Mouse (Mus musculus) thymus, adult 2 months (tissue): ENCODE measurements around the gene Wdr83os. TPM values are rescaled to one million over a fixed set of nuclear protein-coding genes. Genes with fewer than 3 reads are reported as not detected.

Experiments
- DNase-seq: peaks from one replicate; pipeline ENCODE4 v3.0.0; 2021
- H3K27ac ChIP-seq: fragments of 200-500 bp; 2 replicates; pipeline ENCODE4 v1.5.1; 2012; ENCODE audit warnings: low read length, control low read depth; ENCODE audit not compliant: control insufficient read depth, insufficient read depth
- H3K27me3 ChIP-seq: fragments of 200-500 bp; 2 replicates; pipeline ENCODE4 v1.6.1; 2012; ENCODE audit warnings: mild to moderate bottlenecking, low read length, moderate library complexity, mixed read lengths; ENCODE audit not compliant: control insufficient read depth, insufficient read depth
- H3K36me3 ChIP-seq: fragments of 200-500 bp; 2 replicates; pipeline ENCODE4 v1.6.1; 2012; ENCODE audit warnings: mild to moderate bottlenecking, low read length, moderate library complexity; ENCODE audit not compliant: control insufficient read depth, insufficient read depth
- H3K4me1 ChIP-seq: fragments of 200-500 bp; replicated peaks from 2 replicates; pipeline ENCODE4 v1.6.1; 2012; ENCODE audit warnings: low read length; ENCODE audit not compliant: control insufficient read depth, insufficient read depth
- H3K4me3 ChIP-seq: fragments of 200-500 bp; 2 replicates; pipeline ENCODE4 v1.5.1; 2012; ENCODE audit warnings: mild to moderate bottlenecking, low read length, control low read depth, moderate library complexity; ENCODE audit not compliant: control insufficient read depth, insufficient read depth
- CTCF ChIP-seq: fragments of 200-500 bp; IDR thresholded peaks from 2 replicates; pipeline ENCODE4 v1.5.1; 2012; ENCODE audit warnings: mild to moderate bottlenecking, control low read depth, low read length, moderate library complexity, borderline replicate concordance; ENCODE audit not compliant: control insufficient read depth, poor library complexity, insufficient read depth; ENCODE audit errors: extremely low read depth
- POLR2A ChIP-seq: fragments of 200-500 bp; IDR thresholded peaks from 2 replicates; pipeline ENCODE4 v1.6.1; 2012; ENCODE audit warnings: mild to moderate bottlenecking, low read length, control low read depth, moderate library complexity; ENCODE audit not compliant: control insufficient read depth, poor library complexity, insufficient read depth; ENCODE audit errors: extremely low read depth
- WGBS: fragments of 180-500 bp; shearing (Covaris S2); methylation state at CpG from one replicate; pipeline ENCODE4 v1.1.7; 2018; 5-methylcytosine and 5-hydroxymethylcytosine counted together
- polyA plus RNA-seq: library from polyadenylated mRNA; depleted of rRNA; stranded (reverse); fragments of >200 nt; gene quantifications from 2 replicates; pipeline ENCODE4 v1.2.3, GENCODE M21; 2012

The Wdr83os gene
- polyA plus RNA-seq, 1 experiment, result 141 TPM

- Histone ChIP-seq H3K27ac (peak within 1 kb of the TSS; percentile 80), H3K4me3 (peak within 1 kb of the TSS; percentile 86), H3K4me1 (peaks cover 10% of the 10 kb centered on the region), H3K36me3 (peaks cover 13% of the 10 kb centered on the region; the same call in 1 of the 2 replicates), H3K27me3 (no peaks in the 10 kb centered on the region)
- DNase-seq, result peak; percentile 86
- 0 out of 2 replicates have a peak, but pooled peaks have one; percentile 34 for TF ChIP-seq CTCF
- TF ChIP-seq POLR2A, result peak; percentile 94
- WGBS, result under 1% methylated on average over 68 of the region's 68 CpGs
These were observed 8.8 kb upstream of the Wdr83os start, which contains the start of gene Dhps for GRCm38 (mm10) chr8:85071514-85072281. Dhps (plus strand) TSS chr8:85071757.

DNA sequence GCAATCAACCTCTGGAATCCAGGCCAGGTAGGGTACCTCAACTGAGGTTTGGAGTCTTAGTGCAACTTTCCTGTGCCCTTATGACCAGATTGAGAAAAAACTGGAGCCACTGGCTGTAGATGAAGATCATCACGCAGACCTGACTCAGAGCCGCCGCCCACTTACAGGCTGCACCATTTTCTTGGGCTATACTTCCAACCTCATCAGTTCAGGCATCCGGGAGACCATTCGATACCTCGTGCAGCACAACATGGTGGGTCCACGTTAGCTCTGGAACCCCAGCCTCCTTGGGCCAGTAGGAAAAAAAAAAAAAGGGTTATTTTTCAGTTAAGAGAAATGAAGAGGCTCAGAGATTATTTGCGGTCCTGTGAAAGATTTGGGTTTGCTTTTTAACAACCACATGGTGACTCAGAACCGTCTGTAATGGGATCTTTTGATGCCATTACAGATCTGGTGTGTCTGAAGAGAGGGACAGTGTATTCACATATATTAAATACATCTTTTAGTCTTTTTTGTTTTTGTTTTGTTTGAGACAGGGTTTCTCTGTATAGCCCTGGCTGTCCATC lies 8.1 kb upstream of the Wdr83os start:
- peak overlapping the region; percentile 17; the same call in 1 of the 2 replicates for H3K27ac ChIP-seq
- TF ChIP-seq CTCF (no peak), POLR2A (no peak)
- 50% methylated on average over 9 of the region's 9 CpGs for WGBS
- DNase-seq, result no peak
- H3K4me3 ChIP-seq, result peak overlapping the region; percentile 86
- no peaks in the 10 kb centered on the region for H3K27me3 ChIP-seq
- H3K4me1 ChIP-seq, result peaks cover 10% of the 10 kb centered on the region
- H3K36me3 ChIP-seq, result peaks cover 13% of the 10 kb centered on the region; the same call in 1 of the 2 replicates

GRCm38 (mm10) chr8:85073041-85073612 lies 7.4 kb upstream of the Wdr83os start:
- H3K27me3 ChIP-seq, result no peaks in the 10 kb centered on the region
- no peak overlapping the region for H3K4me3 ChIP-seq
- H3K27ac ChIP-seq, result no peak overlapping the region
- DNase-seq, result no peak
- 96% methylated on average over 15 of the region's 15 CpGs for WGBS
- peaks cover 13% of the 10 kb centered on the region; the same call in 1 of the 2 replicates for H3K36me3 ChIP-seq
- H3K4me1 ChIP-seq, result peaks cover 10% of the 10 kb centered on the region
- TF ChIP-seq POLR2A, result no peak
- no peak for TF ChIP-seq CTCF

- Histone ChIP-seq H3K4me3 (no peak overlapping the region), H3K27ac (no peak overlapping the region), H3K4me1 (peaks cover 10% of the 10 kb centered on the region), H3K27me3 (no peaks in the 10 kb centered on the region), H3K36me3 (peaks cover 13% of the 10 kb centered on the region; the same call in 1 of the 2 replicates)
- TF ChIP-seq CTCF, result no peak
- no peak for TF ChIP-seq POLR2A
- WGBS, result 95% methylated on average over 10 of the region's 10 CpGs
- no peak for DNase-seq
These were observed 6.4 kb upstream of the Wdr83os start for GRCm38 (mm10) chr8:85074167-85074566.

DNA sequence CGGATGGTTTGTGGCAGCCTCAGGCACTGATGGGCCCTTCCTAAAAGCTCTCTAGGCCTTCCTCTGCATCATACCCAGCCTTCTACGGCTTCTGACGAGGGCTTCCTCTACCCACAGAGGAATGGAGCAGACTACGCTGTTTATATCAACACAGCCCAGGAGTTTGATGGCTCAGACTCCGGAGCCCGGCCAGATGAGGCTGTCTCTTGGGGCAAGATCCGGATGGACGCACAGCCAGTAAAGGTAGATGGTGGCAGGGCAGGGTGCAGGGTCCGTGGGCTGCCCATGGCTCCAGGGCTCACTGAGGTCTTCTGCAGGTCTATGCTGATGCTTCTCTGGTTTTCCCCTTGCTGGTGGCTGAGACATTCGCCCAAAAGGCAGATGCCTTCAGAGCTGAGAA lies 5.9 kb upstream of the Wdr83os start:
- Histone ChIP-seq H3K27ac (no peak overlapping the region), H3K36me3 (peaks cover 13% of the 10 kb centered on the region; the same call in 1 of the 2 replicates), H3K27me3 (no peaks in the 10 kb centered on the region), H3K4me3 (no peak overlapping the region), H3K4me1 (peaks cover 12% of the 10 kb centered on the region)
- TF ChIP-seq POLR2A (no peak), CTCF (no peak)
- no peak for DNase-seq
- WGBS, result 98% methylated on average over 10 of the region's 10 CpGs

GRCm38 (mm10) chr8:85076001-85076400 lies 4.5 kb upstream of the Wdr83os start:
- DNase-seq, result no peak
- H3K4me1 ChIP-seq, result peaks cover 12% of the 10 kb centered on the region
- WGBS, result 98% methylated on average over 9 of the region's 9 CpGs

More at GRCm38 (mm10) chr8:85076001-85076400, 4.5 kb upstream of the Wdr83os start:
- H3K27me3 ChIP-seq, result no peaks in the 10 kb centered on the region
- peaks cover 13% of the 10 kb centered on the region; the same call in 1 of the 2 replicates for H3K36me3 ChIP-seq
- H3K27ac ChIP-seq, result no peak overlapping the region
- no peak for TF ChIP-seq CTCF
- H3K4me3 ChIP-seq, result no peak overlapping the region
